Mouse (Mus musculus) spleen, postnatal 36 days (tissue): Measurements from ENCODE around the gene Fthl17b.
A peak's percentile ranks its signal among the peaks of the same experiment; 100 is the strongest.
"Not testable (repeated sequence)": the region's sequence is repeated elsewhere in the genome, so short reads cannot be mapped to it uniquely, and the experiment has no call there.

Source experiments
- DNase-seq, 2 experiments: peaks; one replicate each; pipeline ENCODE4 v3.0.0; 2022; ENCODE audit warnings: low spot score in 2 of 2, mixed read lengths in 1 of 2

Gene Fthl17b

DNA sequence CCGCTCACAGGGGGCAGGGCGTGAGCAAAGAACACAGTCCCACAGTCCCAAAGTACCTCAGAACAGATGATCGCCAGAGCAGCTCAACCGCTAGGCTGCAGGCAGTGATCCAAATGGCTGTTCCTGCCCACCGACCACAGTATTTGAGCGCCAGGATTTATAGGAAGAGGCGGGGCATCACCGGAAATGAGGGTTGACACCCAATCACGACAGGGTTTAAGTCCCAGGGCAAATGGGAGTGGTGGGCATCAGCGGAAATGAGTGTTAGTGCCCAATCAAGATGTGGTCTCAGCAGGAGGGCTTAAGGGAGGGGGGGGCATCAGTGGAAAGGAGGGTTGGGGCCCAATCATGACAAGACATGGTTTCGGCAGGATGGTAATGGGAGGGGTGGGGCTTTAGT lies at the start of gene Fthl17b:
TSS of gene Fthl17b (minus strand) at position 101 of the 400 bp plus-strand sequence.
- not testable (repeated sequence) for DNase-seq

- DNase-seq, result not testable (repeated sequence)
Observed at GRCm38 (mm10) chrX:8986655-8987054, 23.9 kb upstream of the Fthl17b start, which contains the start of gene Fthl17d. TSS of gene Fthl17d (minus strand) at chrX:8986755.

GRCm38 (mm10) chrX:8976459-8976858 lies 13.7 kb upstream of the Fthl17b start, which contains the start of gene Fthl17c:
TSS of gene Fthl17c (minus strand) at chrX:8976559.
- DNase-seq, result not testable (repeated sequence)

- DNase-seq, result not testable (repeated sequence)
Observed at GRCm38 (mm10) chrX:8964618-8965017, 1.8 kb upstream of the Fthl17b start.

GRCm38 (mm10) chrX:8948130-8948805 lies 14.5 kb downstream of the Fthl17b start:
- peak; percentile 9 to 15 for DNase-seq

- DNase-seq, result no peak
Observed at GRCm38 (mm10) chrX:8944041-8944440, 18.7 kb downstream of the Fthl17b start.

DNA sequence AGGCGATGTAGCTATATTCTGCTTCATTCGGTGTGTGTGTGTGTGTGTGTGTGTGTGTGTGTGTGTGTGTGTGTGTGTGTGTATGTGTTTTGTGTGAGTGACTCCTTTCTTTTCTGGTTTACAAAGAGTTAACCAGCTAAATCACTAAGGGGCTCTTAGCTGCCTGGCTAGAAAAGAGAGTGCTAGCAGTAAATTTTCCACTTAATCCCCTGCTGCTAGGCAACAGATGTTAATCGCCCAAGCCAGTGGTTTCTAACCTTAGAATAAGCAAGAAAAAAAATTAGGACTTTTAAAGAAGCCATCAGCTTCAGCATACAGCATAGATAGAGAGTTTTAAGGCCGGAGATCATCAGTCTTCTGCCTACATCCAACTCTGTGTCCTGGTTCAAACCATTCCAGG lies 35.5 kb downstream of the Fthl17b start:
- no peak for DNase-seq

GRCm38 (mm10) chrX:8921813-8922607 lies 40.8 kb downstream of the Fthl17b start:
- no peak for DNase-seq

DNA sequence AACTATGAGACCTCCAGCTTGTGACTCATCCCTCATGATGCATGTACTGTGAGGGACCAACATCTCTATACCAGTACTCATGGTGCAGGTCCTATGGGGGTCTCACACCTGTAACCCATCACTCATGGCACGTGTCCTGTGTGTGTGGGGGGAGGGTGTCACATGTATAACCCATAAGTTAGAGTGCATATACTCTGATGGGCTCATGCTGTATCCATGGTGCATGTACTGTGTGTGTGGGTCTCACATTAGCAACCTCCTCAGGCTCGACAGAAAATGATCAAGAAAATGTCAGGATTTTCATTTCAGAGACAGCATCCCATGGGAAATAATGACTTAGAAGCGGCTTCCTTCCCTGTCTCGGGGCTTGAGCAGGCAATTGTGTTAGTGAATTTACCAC lies 41.7 kb downstream of the Fthl17b start:
- DNase-seq, result no peak
